Mouse (Mus musculus): ENCODE results near the gene Ceacam2. TPM values are rescaled to one million over a fixed set of nuclear protein-coding genes. Genes with fewer than 3 reads are reported as not detected.
"Not testable (repeated sequence)": the region's sequence is repeated elsewhere in the genome, so short reads cannot be mapped to it uniquely, and the experiment has no call there.

The Ceacam2 gene
- polyA plus RNA-seq, 1 experiment from 2014 or later = not detected

DNA sequence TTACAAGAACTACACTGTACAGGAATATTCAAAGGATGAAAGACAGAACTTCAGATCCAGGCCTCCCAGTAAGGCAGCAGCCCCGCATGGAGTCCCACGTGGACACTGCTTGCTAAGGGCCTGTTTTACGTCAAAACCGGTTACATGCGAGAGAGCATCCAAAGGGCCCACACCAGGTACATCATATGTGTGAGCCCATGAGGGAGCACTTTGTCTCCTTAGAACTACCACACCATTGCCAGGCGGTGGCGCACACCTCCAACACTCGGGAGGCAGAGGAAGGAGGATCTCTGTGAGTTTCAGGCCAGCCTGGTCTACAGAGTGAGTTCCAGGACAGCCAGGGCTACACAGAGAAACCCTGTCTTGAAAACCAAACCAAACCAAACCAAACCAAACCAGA is 58.9 kb downstream of the Ceacam2 start:
- not testable (repeated sequence) for H3K4me2 ChIP-seq; H3K27me3 ChIP-seq (replicated peaks); H3K36me3 ChIP-seq; H3K9me3 ChIP-seq (replicated peaks); H3K4me3 ChIP-seq; H3K27ac ChIP-seq (ENCODE audit: poor library complexity, severe bottlenecking); H3K9ac ChIP-seq; H3K4me1 ChIP-seq (replicated peaks); ATAC-seq (ENCODE audit: insufficient number of reproducible peaks, low FRiP score)
- WGBS = 56% methylated on average over 8 of the region's 8 CpGs

DNA sequence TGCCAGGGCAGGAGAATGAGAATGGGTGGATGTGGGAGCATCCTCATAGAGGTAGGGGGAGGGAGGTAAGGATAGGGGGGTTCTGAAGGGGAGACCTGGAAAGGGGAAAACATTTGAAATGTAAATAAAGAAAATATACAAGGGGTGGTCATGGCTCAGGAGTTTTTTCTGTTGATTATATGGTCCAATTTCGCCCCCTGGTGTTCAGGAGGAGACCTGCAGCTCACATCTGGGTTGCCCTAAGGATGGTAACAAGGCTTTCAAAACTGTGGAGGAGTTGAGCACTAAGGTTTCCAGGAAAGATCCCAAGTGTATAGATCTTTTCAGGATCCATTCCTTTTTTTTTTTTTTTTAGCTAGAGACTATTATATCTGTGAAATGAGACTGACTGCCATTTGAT is 60.2 kb downstream of the Ceacam2 start:
- Histone ChIP-seq H3K27me3 (replicated peaks) (no peaks in the 10 kb centered on the region), H3K4me3 (no peak overlapping the region), H3K9me3 (replicated peaks) (no peaks in the 10 kb centered on the region), H3K27ac (ENCODE audit: poor library complexity, severe bottlenecking) (no peak overlapping the region), H3K4me1 (replicated peaks) (no peaks in the 10 kb centered on the region), H3K36me3 (no peaks in the 10 kb centered on the region), H3K9ac (no peak overlapping the region), H3K4me2 (no peak overlapping the region)
- 0% methylated on average over 1 of the region's 1 CpGs for WGBS
- ATAC-seq (ENCODE audit: insufficient number of reproducible peaks, low FRiP score) = no peak

DNA sequence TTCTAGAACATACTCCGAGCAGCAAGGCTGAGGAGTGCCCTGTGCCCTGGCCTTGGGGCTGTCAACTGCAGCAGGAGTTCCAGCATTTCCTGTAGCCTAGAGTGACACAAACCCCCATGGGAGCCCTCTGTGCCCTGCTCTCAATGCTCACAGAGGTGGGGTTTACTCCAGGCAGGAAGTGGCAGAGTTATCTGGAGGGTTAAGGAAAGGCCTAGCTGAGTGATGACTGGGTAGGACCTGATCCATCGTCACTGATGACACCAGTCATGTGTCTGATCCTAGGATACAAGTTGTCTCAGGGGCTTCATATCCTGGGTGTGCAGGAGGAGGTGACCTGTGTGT is 61.9 kb downstream of the Ceacam2 start:
- H3K27ac ChIP-seq (ENCODE audit: poor library complexity, severe bottlenecking) = 0 out of 2 replicates have a peak overlapping the region, but pooled peaks have one; percentile 28
- 32% methylated on average over 2 of the region's 2 CpGs for WGBS
- not testable (repeated sequence) for H3K36me3 ChIP-seq; H3K4me2 ChIP-seq; H3K4me1 ChIP-seq (replicated peaks); H3K27me3 ChIP-seq (replicated peaks); H3K9ac ChIP-seq; H3K4me3 ChIP-seq; H3K9me3 ChIP-seq (replicated peaks)
- ATAC-seq (ENCODE audit: insufficient number of reproducible peaks, low FRiP score) = 0 out of 2 replicates have a peak, but pooled peaks have one; percentile 8

DNA sequence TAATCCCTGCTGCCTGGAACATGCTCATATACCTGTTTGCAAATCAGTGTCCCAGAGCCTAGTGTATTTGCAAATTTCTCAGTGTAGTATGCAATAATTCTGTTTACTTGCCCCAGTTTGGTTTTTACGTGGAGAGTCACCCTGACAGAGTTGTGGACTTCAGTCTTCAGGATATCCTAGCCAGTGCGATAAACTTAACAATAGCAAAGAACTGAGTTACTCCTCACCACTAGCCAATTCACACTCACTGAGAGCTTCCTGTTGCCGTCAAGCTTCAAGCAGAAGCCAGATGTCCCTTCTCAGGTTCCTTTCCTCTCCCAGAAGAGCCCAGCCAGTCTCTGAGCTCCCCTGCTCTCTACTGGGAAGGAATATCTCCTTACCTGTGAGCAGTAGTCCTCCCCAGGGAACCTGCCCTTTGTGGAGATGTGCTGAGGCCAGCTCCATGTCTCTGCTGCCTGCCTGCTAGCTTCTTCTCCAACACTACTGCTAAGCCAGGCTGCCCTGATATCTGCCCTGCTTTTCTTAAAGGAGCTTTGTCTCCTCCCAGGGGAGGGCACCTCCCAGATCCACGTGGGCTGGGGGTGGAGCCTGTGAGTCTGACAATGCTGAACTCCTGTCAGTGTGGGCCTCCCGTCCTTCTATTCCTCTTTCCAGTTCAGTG is 62.4 kb downstream of the Ceacam2 start, which contains the start of gene Ceacam1:
Gene Ceacam1, minus strand, starts transcription at position 513 of the 661 bp plus-strand sequence.
- H3K4me2 ChIP-seq = 0 out of 2 replicates have a peak within 1 kb of the TSS, but pooled peaks have one; percentile 24
- ATAC-seq (ENCODE audit: insufficient number of reproducible peaks, low FRiP score) = peak; percentile 60
- not testable (repeated sequence) for H3K9me3 ChIP-seq (replicated peaks); H3K9ac ChIP-seq; H3K4me1 ChIP-seq (replicated peaks); H3K27me3 ChIP-seq (replicated peaks); H3K36me3 ChIP-seq; H3K4me3 ChIP-seq
- 13% methylated on average over 5 of the region's 5 CpGs for WGBS
- H3K27ac ChIP-seq (ENCODE audit: poor library complexity, severe bottlenecking) = peak within 1 kb of the TSS; percentile 28; the same call in 1 of the 2 replicates

DNA sequence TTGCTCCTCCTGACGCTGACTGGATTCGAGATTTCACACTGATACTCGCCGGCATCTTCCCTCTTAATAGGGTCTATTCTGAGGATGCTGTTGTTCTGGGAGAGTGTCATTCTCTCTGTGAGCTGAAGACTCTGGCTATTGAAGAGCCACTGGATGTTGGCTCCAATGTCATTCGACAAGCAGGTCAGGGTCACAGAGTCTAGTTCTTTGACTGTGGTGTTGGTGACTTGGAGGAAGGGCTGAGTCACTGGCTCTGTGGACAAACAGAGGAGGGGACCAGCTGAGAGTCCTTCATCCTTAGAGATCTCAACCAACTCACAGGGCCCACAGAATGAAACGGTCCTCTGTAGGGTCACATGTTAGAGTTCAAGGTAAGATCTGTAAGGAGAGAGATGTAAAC is 67.8 kb downstream of the Ceacam2 start:
- not testable (repeated sequence) for H3K9me3 ChIP-seq (replicated peaks); H3K4me2 ChIP-seq; H3K4me1 ChIP-seq (replicated peaks); H3K27ac ChIP-seq (ENCODE audit: poor library complexity, severe bottlenecking); ATAC-seq (ENCODE audit: insufficient number of reproducible peaks, low FRiP score); H3K36me3 ChIP-seq; H3K9ac ChIP-seq; H3K27me3 ChIP-seq (replicated peaks); H3K4me3 ChIP-seq
- 76% methylated on average over 6 of the region's 6 CpGs for WGBS

Other genes starting within 250 kb of the Ceacam2 start
- 127 and 131 TPM in 2 replicates for gene Pafah1b3, start 241.9 kb downstream of the Ceacam2 start, polyA plus RNA-seq (2016; fragmentation: Nextera tagmentation; extraction: Ambion mirVana)
- not detected in 2 replicates for gene Prr19, start 238.4 kb downstream of the Ceacam2 start, polyA plus RNA-seq (2016; fragmentation: Nextera tagmentation; extraction: Ambion mirVana)
- gene Tmem145, start 233.8 kb downstream of the Ceacam2 start, polyA plus RNA-seq (2016; fragmentation: Nextera tagmentation; extraction: Ambion mirVana) = 0.23 and 0.30 TPM in 2 replicates
- gene Megf8, start 222.7 kb downstream of the Ceacam2 start, polyA plus RNA-seq (2016; fragmentation: Nextera tagmentation; extraction: Ambion mirVana) = 10.3 and 10.8 TPM in 2 replicates
- not detected in 2 replicates for gene Cnfn, start 170.1 kb downstream of the Ceacam2 start, polyA plus RNA-seq (2016; fragmentation: Nextera tagmentation; extraction: Ambion mirVana)
- gene Lipe, start 141.1 kb downstream of the Ceacam2 start, polyA plus RNA-seq (2016; fragmentation: Nextera tagmentation; extraction: Ambion mirVana) = 4.1 and 5.9 TPM in 2 replicates
- not detected in 2 replicates for gene Cxcl17, start 127.0 kb downstream of the Ceacam2 start, polyA plus RNA-seq (2016; fragmentation: Nextera tagmentation; extraction: Ambion mirVana)
- 2.1 and 2.4 TPM in 2 replicates for gene Ceacam1, start 62.3 kb downstream of the Ceacam2 start, polyA plus RNA-seq (2016; fragmentation: Nextera tagmentation; extraction: Ambion mirVana)
- gene Erich4, start 76.0 kb upstream of the Ceacam2 start, polyA plus RNA-seq (2016; fragmentation: Nextera tagmentation; extraction: Ambion mirVana) = not detected in 2 replicates
- 55.3 and 56.2 TPM in 2 replicates for gene Dmac2, start 79.6 kb upstream of the Ceacam2 start, polyA plus RNA-seq (2016; fragmentation: Nextera tagmentation; extraction: Ambion mirVana)
- gene B3gnt8, start 86.8 kb upstream of the Ceacam2 start, polyA plus RNA-seq (2016; fragmentation: Nextera tagmentation; extraction: Ambion mirVana) = 6.2 and 7.1 TPM in 2 replicates
- gene Bckdha, start 119.1 kb upstream of the Ceacam2 start, polyA plus RNA-seq (2016; fragmentation: Nextera tagmentation; extraction: Ambion mirVana) = 48.1 and 52.9 TPM in 2 replicates
- gene Exosc5, start 119.3 kb upstream of the Ceacam2 start, polyA plus RNA-seq (2016; fragmentation: Nextera tagmentation; extraction: Ambion mirVana) = 35.3 and 37.2 TPM in 2 replicates
- 0.86 and 1.1 TPM in 2 replicates for gene Tmem91, start 135.3 kb upstream of the Ceacam2 start, polyA plus RNA-seq (2016; fragmentation: Nextera tagmentation; extraction: Ambion mirVana)
- 22.8 and 25.9 TPM in 2 replicates for gene B9d2, start 140.9 kb upstream of the Ceacam2 start, polyA plus RNA-seq (2016; fragmentation: Nextera tagmentation; extraction: Ambion mirVana)
- 5.1 and 5.6 TPM in 2 replicates for gene Tgfb1, start 147.1 kb upstream of the Ceacam2 start, polyA plus RNA-seq (2016; fragmentation: Nextera tagmentation; extraction: Ambion mirVana)
- 24.6 and 25.9 TPM in 2 replicates for gene Ccdc97, start 179.2 kb upstream of the Ceacam2 start, polyA plus RNA-seq (2016; fragmentation: Nextera tagmentation; extraction: Ambion mirVana)
- gene Hnrnpul1, start 214.9 kb upstream of the Ceacam2 start, polyA plus RNA-seq (2016; fragmentation: Nextera tagmentation; extraction: Ambion mirVana) = 57.0 and 60.9 TPM in 2 replicates
- 60.6 and 61.8 TPM in 2 replicates for gene Axl, start 248.8 kb upstream of the Ceacam2 start, polyA plus RNA-seq (2016; fragmentation: Nextera tagmentation; extraction: Ambion mirVana)